Mouse (Mus musculus): ENCODE data around the gene Syf2.

DNA sequence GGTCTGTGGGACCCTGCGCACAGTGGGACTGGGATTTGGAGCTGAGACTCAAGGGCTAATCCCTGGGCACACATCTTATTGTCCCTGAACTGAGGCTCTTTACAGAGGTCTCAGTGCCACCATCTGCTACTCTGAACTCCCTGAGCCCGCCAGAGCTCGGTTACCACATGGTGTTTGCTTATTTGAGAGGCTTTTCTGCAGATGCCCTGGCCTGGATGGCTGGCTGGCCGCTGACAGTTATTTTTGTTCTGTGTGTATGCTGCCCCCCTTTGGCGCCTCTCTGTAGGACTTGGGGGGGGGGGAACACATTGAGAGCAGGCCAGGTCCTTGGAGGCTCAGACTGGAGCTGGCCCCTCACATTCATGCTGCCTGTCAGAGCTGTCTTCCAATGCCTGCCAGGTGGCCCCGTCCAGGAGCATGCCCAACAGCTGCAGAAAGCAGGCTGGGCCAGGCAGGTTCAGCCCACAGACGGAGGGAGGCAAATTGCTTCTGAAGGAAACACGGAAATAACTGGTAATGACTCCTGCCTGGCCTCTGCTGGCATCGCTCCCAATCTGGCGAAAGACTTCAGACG lies 19.9 kb downstream of the Syf2 start:
- peak in 2 of 3 experiments; percentile 22 to 25; a peak in 3 of 6 replicates for TF ChIP-seq CTCF (IDR thresholded peaks at IDR 0.05 in 2 of 3, conservative IDR thresholded peaks at IDR 0.05 in 1 of 3; ENCODE audit: control insufficient read depth in 1 of 3, insufficient read depth in 1 of 3, low read depth in 2 of 3, low read length in 3 of 3, poor library complexity in 1 of 3, severe bottlenecking in 1 of 3)
- TF ChIP-seq TAL1 (IDR thresholded peaks at IDR 0.05; ENCODE audit: low read length) = no peak

Data from MEL (cell line).